Mouse (Mus musculus) cortical plate, adult 2 months (tissue): ENCODE data around the gene Atp1a1. TPM values are rescaled to one million over a fixed set of nuclear protein-coding genes. Genes with fewer than 3 reads are reported as not detected.

Experiments used
- H3K27ac ChIP-seq: fragments of 200-500 bp; 2 replicates; pipeline ENCODE4 v1.5.1; 2012; ENCODE audit warnings: low read length, control low read depth, inconsistent platforms; ENCODE audit not compliant: insufficient read depth
- H3K4me1 ChIP-seq: fragments of 200-500 bp; 2 replicates; pipeline ENCODE4 v1.6.1; 2011; ENCODE audit warnings: low read length; ENCODE audit not compliant: control insufficient read depth, insufficient read depth
- H3K4me3 ChIP-seq: fragments of 200-500 bp; 2 replicates; pipeline ENCODE4 v1.5.1; 2011; ENCODE audit warnings: mild to moderate bottlenecking, low read length, control low read depth; ENCODE audit not compliant: insufficient read depth
- CTCF ChIP-seq: fragments of 200-500 bp; IDR thresholded peaks from 2 replicates; pipeline ENCODE4 v1.5.1; 2011; ENCODE audit warnings: mild to moderate bottlenecking, control low read depth, low read length; ENCODE audit not compliant: insufficient read depth; ENCODE audit errors: extremely low read depth
- POLR2A ChIP-seq: fragments of 200-500 bp; IDR thresholded peaks from 2 replicates; pipeline ENCODE4 v1.6.1; 2011; ENCODE audit warnings: mild to moderate bottlenecking, low read length, control low read depth; ENCODE audit not compliant: insufficient read depth; ENCODE audit errors: extremely low read depth
- polyA plus RNA-seq: library from polyadenylated mRNA; depleted of rRNA; stranded (reverse); fragments of >200 nt; gene quantifications from 2 replicates; pipeline ENCODE4 v1.2.3, GENCODE M21; 2012

Gene Atp1a1
- polyA plus RNA-seq, 1 experiment: 830 TPM

DNA sequence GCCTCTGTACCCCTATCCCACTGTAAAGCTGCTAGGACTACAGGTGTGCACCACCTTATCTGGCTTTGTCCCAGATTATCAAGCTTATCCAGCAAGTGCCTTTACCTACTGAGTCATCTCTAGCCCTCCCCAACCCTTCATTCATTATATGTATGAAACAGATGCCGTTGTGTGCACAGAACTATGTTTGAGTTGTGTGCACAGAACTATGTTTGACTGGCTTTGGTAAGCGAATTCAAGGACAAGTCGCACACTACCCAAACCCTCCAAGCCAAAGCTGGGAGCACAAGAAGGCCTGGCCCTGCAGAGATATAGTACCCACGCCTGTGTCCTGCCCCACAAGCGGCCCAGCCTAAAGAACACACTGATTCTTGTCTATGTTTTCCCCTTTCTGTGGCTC is 42.5 kb downstream of the Atp1a1 start:
- Histone ChIP-seq H3K4me3 (no peak overlapping the region), H3K27ac (no peak overlapping the region), H3K4me1 (peaks cover 1% of the 10 kb centered on the region; the same call in 1 of the 2 replicates)
- TF ChIP-seq POLR2A (no peak), CTCF (no peak)

DNA sequence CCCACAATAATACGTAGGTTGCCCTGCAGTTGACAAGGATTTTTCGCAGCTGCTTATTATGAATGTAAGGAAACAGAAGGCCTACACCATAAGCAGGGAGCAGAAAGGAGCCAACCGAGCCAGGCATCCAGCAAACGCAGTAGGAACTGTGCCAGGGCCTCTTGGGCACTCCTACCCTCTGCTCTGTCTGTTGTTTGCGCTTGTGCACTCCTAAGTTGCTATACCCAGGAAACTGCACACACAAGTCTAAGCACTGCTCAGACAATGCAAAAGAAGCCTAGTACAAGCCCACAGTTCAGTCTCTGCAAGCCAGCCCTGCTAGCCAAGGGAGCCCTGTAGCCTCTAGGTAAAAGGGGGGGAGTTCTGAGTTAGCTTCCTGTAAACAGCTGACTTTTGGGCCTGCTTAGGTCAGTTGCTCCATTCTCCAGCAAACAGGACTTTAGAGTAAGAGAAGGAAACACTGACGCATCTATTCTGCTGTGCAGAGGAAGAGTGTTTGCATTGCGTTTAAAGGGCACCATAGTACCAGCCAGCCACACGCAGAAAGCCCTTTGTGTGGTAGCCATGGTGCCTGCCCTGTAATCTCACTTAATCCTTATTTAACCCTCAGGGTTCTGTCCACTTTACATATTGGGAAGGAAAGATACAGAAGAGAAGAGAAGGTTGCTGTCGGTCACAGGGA is 43.5 kb downstream of the Atp1a1 start:
- TF ChIP-seq POLR2A (no peak), CTCF (no peak)
- Histone ChIP-seq H3K4me3 (no peak overlapping the region), H3K27ac (no peak overlapping the region), H3K4me1 (peaks cover 1% of the 10 kb centered on the region; the same call in 1 of the 2 replicates)

DNA sequence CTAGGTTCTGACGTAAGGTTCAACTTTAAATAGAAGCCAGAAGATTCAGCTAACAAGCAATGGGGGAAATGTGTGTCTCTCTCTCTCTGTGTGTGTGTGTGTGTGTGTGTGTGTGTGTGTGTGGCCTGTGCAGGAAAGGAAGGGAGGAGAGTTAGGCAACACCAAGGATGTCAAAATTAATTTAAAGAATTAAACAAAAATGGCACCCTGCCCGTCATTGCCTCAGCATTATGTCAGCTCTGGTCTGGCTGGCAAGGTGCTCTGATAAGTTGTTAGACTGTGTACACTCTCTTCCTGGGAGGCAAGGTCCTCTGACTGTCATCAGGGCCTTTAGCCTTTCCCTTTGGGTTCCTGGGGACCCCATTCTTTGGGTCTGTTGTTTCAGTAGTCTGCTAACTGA is 47.8 kb downstream of the Atp1a1 start:
- TF ChIP-seq CTCF: no peak
- Histone ChIP-seq H3K27ac (no peak overlapping the region), H3K4me3 (no peak overlapping the region), H3K4me1 (peaks cover 2% of the 10 kb centered on the region; the same call in 1 of the 2 replicates)

DNA sequence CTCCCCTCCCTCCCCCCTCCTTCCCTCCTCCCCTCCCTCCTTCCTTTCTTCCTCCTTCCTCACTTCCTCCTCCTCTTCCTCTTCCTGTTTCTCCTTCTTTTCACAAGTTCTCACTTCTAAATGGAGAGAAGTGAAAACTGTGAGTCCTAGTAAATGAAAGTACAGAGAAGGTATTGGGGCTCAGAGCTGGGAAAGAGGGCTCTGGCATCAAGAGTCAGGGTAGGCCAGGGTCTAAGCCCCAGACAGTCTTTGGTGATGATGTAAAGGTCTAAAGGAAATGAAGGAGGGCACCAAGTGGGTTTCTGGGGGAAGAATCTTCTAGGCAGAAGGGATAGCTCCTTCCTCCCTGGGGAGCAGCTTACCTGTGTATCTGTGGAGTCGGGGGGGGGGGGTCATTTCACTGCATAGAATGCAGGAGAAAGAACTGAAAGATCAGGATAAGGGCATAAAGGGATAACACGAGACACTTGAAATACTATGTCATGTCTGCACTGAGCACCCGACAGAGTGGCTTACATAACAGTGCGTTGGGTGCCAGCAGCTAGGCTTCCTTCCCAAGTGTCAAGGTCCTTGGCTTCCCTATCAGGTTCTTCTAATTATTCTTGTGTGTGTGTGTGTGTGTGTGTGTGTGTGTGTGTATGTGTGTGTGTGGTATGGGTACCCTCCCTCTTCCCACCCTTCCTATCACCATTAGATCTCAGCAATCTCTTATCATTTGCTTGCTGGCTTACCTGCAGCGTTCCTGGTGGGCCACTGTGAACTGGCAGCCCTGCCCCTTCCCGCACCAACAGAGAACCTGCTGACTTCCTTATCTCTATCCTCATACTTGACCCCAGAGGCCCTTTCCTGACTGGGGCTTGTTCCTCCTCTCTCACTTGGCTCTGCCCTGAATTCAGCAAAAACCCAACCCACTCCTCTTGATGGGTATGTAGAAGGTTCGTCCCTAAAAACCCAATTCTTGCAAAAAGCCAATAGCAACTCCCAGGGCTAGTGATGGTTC is 51.6 kb downstream of the Atp1a1 start:
- Histone ChIP-seq H3K27ac (no peak overlapping the region), H3K4me1 (peaks cover 2% of the 10 kb centered on the region; the same call in 1 of the 2 replicates), H3K4me3 (no peak overlapping the region)
- no peak for TF ChIP-seq CTCF
- TF ChIP-seq POLR2A: no peak

DNA sequence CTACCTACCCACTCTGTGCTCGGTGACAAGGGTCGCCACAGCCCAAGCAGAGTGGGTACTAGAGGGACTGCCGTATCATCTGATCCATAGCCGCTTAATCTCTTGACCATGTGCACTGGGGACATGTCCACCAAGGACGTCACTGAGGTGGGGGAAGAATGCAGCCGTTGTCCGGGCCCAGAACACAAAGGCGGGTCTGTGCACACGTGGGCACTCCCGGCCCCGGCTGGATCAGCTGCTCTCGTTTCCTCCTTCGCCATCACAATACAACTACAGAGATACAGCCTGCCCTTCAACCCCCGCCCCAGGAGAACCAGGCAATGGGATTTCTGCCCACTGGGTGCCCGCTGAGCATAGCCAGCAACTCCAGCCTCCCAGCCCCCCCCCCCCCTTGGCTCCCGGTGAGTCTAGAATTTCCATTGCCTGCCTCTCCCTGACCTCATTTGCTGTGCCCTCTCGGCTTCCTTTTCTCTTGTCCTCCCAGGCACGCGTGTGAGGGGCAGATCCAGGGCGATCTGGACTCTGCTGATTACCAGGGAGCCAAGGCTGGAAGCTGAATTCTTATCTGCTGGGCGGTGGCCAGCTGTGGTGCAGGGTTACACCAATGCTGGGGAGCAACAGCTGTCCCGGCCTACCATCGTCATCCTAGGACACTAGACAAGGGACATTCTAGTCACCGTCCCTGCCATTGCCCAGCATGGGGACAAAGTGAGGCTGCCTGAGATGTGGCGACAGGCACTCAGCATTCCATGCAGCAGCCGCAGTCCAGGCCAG is 52.8 kb downstream of the Atp1a1 start:
- Histone ChIP-seq H3K4me1 (peaks cover 2% of the 10 kb centered on the region; the same call in 1 of the 2 replicates), H3K4me3 (no peak overlapping the region), H3K27ac (peak overlapping the region; percentile 85)
- TF ChIP-seq CTCF (no peak), POLR2A (no peak)

DNA sequence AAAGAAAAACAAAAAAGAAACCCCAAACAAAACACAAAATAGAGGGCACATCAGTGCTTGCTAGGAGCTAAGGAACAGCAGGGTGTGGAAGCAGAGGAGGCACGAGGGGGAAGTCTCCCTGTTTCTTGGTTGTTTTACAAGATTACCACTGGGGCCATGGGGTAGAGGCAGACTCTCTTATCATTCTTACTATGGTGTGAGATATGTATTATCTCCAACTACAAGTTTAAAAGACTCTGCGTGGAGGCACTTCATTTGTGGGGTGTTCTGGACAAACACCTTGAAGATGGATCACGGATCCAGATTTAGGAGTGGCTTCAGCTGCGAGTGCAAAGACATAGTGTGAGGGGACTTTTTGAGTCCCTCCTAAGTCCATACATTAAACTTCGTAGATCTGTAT is 54.7 kb downstream of the Atp1a1 start:
- H3K4me3 ChIP-seq: no peak overlapping the region
- H3K27ac ChIP-seq: no peak overlapping the region
- TF ChIP-seq POLR2A (no peak), CTCF (no peak)
- H3K4me1 ChIP-seq: peaks cover 2% of the 10 kb centered on the region; the same call in 1 of the 2 replicates

DNA sequence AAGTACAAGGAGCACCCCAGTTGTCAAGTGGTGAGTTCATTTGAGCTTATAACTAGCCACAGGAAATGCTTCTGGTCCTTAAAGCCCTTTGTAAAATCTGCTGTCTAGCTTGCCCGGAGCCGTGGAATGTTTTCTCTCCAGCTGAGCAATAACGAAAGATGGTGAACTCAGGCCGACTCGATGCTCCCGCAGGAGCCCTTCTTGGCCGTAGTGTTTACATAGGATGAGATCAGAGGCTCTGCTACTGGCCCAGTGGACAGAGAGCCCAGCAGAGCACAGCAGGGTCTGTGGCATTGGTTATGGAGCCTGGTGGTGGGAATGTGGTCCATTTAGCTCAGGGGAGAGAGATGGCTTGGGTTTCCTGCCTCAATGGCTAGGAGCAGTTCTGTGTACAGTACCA is 60.4 kb downstream of the Atp1a1 start:
- no peak overlapping the region for H3K27ac ChIP-seq
- H3K4me1 ChIP-seq: no peaks in the 10 kb centered on the region
- TF ChIP-seq CTCF (no peak), POLR2A (no peak)
- no peak overlapping the region for H3K4me3 ChIP-seq

DNA sequence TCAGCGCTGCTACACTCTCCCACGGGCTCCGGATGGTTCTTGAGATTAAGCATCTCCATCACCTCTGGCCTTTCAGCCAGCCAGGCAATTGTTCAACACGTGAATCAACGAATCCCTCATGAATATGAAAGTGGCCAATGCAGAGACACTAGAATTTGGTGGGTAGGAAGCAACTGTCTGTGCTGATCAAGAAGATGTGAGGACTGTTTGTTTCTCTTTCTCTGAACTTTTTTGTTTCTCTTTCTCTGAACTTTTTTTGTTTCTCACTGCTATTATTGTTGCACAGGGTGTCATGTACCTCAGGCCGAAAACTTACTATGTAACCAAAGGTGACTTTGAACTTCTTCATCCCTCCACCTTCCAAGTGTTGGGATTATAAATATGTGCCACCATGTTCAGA is 62.9 kb downstream of the Atp1a1 start:
- no peak overlapping the region for H3K4me3 ChIP-seq
- H3K4me1 ChIP-seq: no peaks in the 10 kb centered on the region
- TF ChIP-seq POLR2A: no peak
- TF ChIP-seq CTCF: no peak
- no peak overlapping the region for H3K27ac ChIP-seq

DNA sequence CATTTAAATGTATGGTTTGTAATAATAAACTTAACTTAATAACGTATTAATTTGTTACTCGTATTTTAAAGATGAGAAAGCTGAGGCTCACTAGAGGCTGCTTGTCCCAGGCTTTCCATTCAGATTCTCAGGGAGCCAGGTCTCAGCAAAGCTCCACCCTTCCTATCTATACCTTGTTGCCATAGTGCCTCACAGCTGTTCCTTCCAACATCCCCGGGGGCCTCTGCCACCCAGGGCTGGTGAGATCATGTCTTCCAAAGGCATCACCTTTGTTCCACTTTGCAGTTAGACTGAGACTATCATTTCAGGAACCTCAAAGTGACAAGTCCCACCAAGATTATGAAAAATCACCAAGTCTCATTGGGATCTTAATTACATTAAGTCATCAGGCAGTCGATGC is 63.9 kb downstream of the Atp1a1 start:
- H3K4me1 ChIP-seq: no peaks in the 10 kb centered on the region
- no peak overlapping the region for H3K27ac ChIP-seq
- H3K4me3 ChIP-seq: no peak overlapping the region
- TF ChIP-seq CTCF (no peak), POLR2A (no peak)
